Mouse (Mus musculus) adrenal gland, postnatal 36 days (tissue): ENCODE measurements around the gene Fam78a. TPM values are rescaled to one million over a fixed set of nuclear protein-coding genes. Genes with fewer than 3 reads are reported as not detected.

Experiments used
- DNase-seq, 2 experiments: peaks; one replicate each; pipeline ENCODE4 v3.0.0; 2021; ENCODE audit warnings: mixed read lengths in 1 of 2
- long read RNA-seq, 2 experiments: library from polyadenylated mRNA; stranded (forward); transcript quantifications; one replicate each; pipeline ENCODE4 v2.0.0; 2021; ENCODE audit warnings: borderline sequencing depth in 2 of 2
- total RNA-seq, 2 experiments: library from RNA; stranded (reverse); gene quantifications; 2 replicates each; pipeline ENCODE4 v1.2.3; 2021

Gene Fam78a
- 1 to 10 TPM in 1 of 2 experiments, under 1 TPM in 1; 0.89 to 4.2 TPM for total RNA-seq
- long read RNA-seq, experiment 1, partial matches to known transcripts, result 1 of 3 reads
- long read RNA-seq, experiment 1, other reads (novel, unspliced or antisense), result 2 of 3 reads
- long read RNA-seq, experiment 2, result 0 reads

DNA sequence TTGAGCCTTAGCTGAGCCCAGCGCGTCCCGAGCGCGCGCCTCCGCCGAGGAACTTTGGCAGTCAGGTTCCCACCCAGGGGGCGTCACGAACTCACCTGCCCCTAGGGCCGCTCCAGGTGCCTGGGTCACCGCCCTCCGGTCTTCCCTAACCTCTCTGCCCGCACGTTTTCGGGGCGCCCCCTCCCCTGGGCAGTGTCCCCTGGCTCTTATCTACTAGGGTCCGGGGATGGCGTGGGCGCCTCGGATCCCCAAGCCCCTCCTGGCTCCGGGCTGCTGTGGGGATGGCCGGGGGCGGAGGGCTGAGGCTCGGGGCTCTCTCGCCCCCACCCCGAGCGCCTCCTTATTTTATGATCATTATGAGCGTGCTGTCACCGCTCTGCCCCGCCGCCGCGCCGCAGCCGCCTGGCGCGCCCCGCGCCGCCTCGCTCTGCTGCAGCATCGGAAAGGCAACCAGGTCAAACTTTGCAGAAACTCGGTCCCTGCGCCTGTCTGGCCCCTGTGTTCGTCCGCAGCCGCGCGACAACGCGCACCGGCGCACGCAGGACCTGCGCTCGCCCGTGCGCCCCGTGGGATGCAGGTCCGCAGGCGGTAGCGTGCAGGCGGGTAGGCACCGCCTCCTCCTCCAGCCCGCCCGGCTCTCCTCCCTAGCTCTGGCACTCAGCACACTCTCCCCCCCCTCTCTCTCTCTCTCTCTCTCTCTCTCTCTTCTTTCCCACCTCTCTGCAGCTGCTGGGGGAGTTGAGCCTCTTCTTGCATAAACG is at the start of gene Fam78a:
Gene Fam78a (minus strand): TSS at position 747 of the 761 bp plus-strand sequence.
- peak; percentile 49 to 50 for DNase-seq

DNA sequence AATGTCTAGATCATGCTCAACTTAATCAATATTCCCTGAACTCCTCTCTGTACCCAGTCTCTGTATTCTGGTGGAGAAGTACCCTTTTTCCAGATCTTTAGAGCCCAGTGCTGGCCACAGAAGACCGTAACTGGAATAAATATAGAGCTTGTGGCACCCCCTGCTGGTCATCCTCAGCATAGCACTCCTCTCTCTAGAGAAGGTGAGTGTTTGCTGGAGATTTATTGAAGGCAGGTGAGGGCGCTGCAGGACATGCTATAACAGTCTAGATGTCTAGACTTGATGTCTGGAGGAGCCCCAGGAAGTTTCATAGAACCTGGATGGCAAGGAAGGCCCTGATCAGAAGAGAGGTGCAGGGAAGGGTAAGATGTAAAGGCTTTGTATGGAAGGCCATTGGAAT is 49.4 kb upstream of the Fam78a start:
- peak; percentile 81 to 88 for DNase-seq

DNA sequence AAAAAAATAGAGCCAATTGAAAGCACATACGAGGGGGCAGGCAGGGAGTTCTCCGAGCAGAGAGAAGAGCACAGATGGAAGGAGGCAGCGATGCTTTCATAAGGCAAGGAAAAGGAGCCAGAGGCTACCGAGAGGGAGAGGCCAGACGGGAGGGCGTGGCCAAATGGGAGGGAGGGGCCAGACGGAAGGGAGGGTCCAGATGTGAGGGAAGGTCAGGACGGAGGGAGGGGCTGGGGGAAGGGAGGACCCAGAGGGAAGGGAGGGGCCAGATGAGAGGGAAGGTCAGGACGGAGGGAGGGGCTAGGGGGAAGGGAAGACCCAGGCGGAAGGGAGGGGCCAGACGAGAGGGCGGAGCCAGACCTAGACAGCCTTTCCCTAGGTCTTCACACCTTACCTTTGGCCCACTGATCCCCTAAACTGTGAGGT is 47.9 kb upstream of the Fam78a start:
- DNase-seq, result peak; percentile 58 to 85

DNA sequence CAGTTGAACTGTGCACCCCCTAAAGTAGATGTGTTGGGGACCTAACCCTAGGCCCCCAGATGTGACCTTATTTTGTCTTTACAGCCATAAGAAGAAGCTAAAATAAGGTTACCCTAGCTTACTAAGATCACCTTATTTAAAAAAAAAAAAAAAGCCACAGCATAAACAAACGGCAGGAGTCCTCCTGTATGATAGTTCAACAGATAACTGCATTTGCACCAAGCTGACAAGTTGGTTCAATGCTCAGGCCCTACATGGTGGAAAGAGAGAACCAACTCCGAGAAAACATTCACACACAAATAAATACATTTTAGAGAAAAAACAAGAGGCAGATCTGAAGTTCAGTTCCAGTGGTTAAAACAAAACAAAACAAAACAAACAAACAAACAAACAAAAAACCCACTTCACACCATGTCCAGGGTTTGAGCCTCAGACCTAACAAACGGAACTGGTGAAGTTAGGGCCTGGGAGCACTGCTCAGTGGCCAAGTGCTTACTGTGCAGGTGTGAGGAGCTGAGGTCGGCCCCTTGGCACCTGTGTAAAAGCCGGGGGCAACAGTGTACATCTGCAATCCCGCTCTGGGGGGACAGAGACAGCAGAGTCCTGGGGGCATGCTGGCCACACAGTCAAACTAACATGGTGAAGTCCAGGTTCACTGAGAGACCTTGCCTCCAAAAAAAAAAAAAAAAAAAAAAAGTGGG is 47.4 kb upstream of the Fam78a start:
- DNase-seq, result no peak

- DNase-seq, result no peak
These were observed 46.7 kb upstream of the Fam78a start for GRCm38 (mm10) chr2:32131205-32131834.

DNA sequence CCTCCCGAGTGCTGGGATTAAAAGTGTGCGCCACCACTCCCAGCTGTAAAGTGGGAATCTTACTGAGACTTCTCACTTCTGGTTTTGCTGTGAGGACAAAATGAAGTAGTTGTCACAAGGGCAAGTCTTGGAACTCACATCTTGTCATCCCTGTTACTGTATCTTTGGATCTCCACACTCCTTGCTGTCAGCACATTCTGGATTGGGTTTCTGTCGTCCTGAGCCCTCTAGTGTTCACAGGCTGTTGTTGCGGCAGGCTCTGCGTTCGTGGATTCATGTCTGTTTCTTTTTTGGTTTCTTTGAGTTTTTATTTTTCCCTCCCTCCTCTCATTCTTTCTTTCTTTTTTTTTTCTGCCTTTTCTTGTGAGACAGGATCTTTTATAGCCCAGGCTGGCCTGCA is 45.8 kb upstream of the Fam78a start:
- peak; percentile 53 to 62 for DNase-seq

DNA sequence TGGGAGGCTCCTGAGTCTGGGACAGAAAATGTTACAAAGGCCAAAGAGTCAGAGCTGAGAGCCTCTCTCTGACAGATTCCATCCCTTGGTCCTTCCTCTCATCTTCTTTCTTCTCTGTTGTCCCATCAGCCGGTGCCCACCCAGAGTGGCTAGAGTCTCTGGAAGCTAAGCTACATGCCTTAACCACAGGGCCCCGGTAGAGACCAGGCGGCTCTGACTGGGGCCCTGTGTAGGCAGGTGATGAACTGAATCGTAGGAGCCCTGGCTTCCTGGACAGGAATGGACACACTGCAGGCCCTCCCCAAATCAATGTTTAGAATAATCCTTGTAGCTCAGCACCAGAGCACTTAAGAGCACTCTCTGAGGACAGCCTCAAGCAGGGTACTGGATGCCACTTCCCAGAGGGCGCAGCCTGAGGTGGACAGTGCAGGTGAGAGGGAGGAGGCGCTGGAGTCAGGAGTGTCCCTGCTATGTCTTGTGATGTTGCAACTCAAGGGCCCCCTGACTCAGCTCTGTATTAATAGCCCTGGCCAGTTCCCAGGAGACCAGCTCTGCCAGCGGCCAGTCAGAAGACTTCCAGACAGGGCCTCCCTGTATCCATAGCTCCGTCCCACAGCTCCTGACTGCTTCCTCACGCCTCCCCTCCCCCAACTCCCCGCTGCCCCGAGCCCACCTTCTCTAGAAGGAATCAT is 44.9 kb upstream of the Fam78a start:
- no peak for DNase-seq

- no peak for DNase-seq
These were observed 43.8 kb upstream of the Fam78a start for GRCm38 (mm10) chr2:32128536-32128841.

DNA sequence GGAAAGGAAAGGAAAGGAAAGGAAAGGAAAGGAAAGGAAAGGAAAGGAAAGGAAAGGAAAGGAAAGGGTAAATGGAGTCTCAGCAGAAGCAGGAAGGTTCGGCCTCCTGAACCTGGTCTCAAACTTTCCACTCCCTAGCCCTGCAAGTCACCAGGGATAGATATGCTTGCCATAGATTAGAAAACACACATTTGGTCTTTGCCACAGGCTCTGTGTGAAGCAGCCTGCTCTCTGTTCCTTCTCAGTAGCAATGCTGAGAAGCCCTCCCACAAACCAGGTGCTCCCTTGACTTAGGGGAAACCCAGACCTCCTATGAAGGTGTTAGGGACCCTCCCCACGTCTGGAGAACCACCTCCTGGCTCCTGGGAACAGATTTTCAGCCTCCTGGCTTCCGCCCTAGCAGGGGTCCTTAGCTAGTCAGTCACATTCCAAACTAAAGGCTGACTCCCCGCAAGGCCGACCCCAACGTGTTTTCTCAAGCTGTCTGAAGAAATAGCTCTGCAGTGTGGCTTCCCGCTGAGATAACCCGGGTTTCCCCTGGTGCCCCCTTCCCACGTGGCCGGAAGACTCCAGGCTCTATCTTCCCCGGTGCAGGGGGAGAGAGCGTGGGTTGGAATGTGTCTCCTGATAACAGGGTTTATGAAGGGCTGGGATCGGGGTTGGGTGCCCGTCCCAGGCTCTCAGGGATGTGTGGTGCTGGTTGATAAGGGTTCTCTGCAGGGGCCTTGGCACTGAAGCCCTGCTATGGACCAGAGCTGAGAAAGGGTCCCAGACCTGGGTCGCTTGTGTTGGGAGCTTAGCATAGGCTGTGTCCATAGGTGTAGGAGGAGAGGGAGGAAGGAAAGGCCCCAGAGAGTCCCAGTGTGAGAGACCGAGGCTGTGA is 43.2 kb upstream of the Fam78a start:
- DNase-seq, result no peak

DNA sequence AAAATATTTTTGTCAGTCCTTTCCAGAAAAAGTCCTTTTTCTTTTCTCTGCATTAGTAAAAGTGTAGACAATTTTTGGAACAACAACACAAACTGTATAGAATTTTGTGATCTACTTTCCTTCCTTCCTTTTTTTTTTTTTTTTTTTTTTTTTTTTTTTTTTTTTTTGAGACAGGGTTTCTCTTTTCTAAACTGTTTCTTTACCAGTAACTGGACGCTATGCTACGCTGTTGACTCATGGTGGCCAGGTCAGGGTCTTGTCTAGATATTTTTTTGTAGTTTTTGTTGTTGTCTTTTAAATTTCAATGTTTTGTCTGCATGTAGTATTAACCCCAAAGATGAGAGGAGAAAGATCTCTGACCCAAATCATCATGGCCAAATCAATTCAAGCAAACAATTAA is 37.1 kb upstream of the Fam78a start:
- DNase-seq, result no peak

- DNase-seq, result no peak
These were observed 36.5 kb upstream of the Fam78a start for GRCm38 (mm10) chr2:32121150-32121549.

- DNase-seq, result no peak
These were observed 35.4 kb upstream of the Fam78a start for GRCm38 (mm10) chr2:32119802-32120750.

GRCm38 (mm10) chr2:32115851-32116268 is 31.2 kb upstream of the Fam78a start:
- DNase-seq, result no peak

DNA sequence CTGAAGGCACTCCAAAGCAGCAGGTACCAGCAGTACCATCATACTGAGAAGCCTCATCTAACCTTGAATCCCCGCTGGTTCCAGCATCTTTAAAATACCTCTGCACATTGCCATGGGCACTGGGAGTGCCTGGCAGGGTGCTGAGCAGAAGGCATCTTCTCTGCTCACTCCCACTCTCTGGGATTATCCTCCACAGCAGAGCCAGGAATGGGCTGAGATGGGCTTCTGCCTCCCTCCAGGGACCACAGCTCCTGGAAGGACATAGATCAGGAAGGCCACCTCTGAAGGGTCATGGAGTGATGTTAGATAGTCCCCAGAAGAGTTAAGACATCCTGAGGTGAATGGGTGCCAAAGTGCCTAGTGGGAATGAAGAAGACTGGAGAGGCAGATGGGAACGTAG is 27.9 kb upstream of the Fam78a start:
- DNase-seq, result no peak

- no peak for DNase-seq
These were observed 26.6 kb upstream of the Fam78a start for GRCm38 (mm10) chr2:32111268-32111667.

- DNase-seq, result no peak
These were observed 21.3 kb upstream of the Fam78a start for GRCm38 (mm10) chr2:32105930-32106329.

GRCm38 (mm10) chr2:32105117-32105913 is 20.7 kb upstream of the Fam78a start:
- DNase-seq, result peak; percentile 20 to 24

DNA sequence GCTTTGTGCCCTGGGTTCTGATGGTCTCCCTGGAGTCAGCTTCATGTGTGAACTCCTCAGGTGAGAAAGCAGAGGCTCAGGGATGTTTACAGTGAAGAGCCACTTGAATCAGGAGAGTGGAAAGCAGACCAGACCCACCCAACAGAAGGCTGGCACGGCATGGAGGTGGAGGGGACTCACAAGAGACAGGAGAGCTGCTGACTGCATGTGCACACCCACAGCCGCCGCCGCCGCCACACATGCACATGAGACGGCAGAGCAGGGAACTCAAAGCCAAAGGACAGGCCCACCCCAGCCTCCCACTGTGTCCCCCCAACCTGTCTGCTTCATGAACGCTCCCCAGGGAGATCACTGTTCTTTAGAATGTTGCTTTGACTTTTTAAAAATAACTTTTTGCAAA is 19.5 kb upstream of the Fam78a start:
- DNase-seq, result no peak

- no peak for DNase-seq
These were observed 18.9 kb upstream of the Fam78a start for GRCm38 (mm10) chr2:32103557-32103956.
